In the genomic region with DNA sequence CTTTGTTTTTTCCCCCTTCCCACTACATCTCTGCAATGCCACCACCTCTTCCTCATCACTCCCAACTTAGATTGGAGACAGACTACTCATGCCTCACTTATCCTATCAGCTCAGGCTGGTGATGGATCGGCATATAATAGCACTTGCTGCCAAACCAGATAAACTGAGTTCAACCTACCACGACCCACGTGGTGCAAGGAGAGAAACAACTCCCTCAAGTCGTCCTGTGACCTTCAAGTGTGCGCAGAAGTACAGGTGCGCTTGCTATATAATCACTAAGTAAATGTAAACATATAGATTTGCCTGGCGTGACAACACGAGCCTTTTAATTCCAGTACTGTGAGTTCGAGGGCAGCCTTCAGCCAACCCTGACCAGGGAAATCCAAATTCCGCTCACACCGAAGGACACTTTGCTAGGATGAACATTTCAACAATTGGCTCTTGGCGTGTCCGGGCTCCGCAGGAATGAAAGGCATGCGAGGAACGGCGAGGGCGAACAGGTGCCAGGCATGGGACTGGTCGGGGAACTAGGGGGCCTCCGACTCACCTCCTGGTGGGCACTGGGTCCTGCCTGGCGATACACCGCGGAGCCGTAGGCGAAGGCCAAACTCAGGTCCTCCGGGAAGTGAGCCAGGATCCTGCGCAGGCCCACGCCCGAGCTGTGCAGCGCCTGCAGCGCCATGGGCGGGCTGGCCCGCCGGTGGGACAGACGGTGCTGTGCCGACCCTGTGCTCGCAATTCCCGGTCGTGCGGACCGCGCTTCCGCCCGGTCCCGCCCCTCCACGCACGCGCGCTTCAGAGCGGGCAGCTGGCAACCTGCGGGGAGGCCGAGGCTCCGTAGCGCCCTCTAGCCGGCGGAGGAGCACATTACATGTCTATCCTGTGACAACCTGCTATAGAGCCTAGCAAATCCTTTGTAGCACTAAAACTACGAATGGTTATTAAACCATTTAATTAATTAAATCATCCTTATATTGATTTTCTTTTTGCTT, we compare ENCODE assay signal across 8 mouse cellular contexts. TPM values are rescaled to one million over a fixed set of nuclear protein-coding genes. Genes with fewer than 3 reads are reported as not detected.
A peak's percentile ranks its signal among the peaks of the same experiment; 100 is the strongest.
DNase-seq lines count a peak whose midpoint lies in the region; ATAC-seq and TF ChIP-seq lines count a peak whose summit lies in the region.

Tamm41 (minus strand) TSS at position 774 of the 992 bp plus-strand sequence.

- peak within 1 kb of the TSS; percentile 76 for H3K9ac ChIP-seq in ES-Bruce4 (ENCODE audit: low read depth, poor library complexity, severe bottlenecking)
- H3K9ac ChIP-seq in forebrain, embryonic 12.5 days, result peak within 1 kb of the TSS; percentile 91
- peak within 1 kb of the TSS; percentile 93 for H3K9ac ChIP-seq in heart, embryonic 16.5 days (ENCODE audit: low read length)
- H3K9ac ChIP-seq in liver, embryonic 15.5 days, result peak within 1 kb of the TSS; percentile 65
- peak within 1 kb of the TSS; percentile 79 for H3K9ac ChIP-seq in neural tube, embryonic 11.5 days (ENCODE audit: low read length)
- H3K9ac ChIP-seq in stomach, embryonic 16.5 days (ENCODE audit: low read length), result peak within 1 kb of the TSS; percentile 88

- under 1% methylated on average over 55 of the region's 57 CpGs for WGBS in forebrain, embryonic 12.5 days
- WGBS in heart, embryonic 16.5 days, result 2% methylated on average over 57 of the region's 57 CpGs
- WGBS in liver, embryonic 15.5 days (ENCODE audit: insufficient replicate concordance), result under 1% methylated on average over 57 of the region's 57 CpGs
- 2% methylated on average over 57 of the region's 57 CpGs for WGBS in neural tube, embryonic 11.5 days
- under 1% methylated on average over 57 of the region's 57 CpGs for WGBS in stomach, embryonic 16.5 days

- peak; percentile 76 for DNase-seq in c-Kit-positive CD71-positive TER-119-positive erythroid progenitor cells, embryonic 14.5 days (ENCODE audit: low spot score)
- peak; percentile 88 to 91 for DNase-seq in kidney, postnatal 25 days
- DNase-seq in neural tube, embryonic 11.5 days (ENCODE audit: low spot score), result peak; percentile 93

- no peaks in the 10 kb centered on the region for H3K9me3 ChIP-seq in ES-Bruce4 (replicated peaks; ENCODE audit: control insufficient read depth, insufficient read depth, low read length, poor library complexity, severe bottlenecking)
- no peaks in the 10 kb centered on the region for H3K9me3 ChIP-seq in forebrain, embryonic 12.5 days
- H3K9me3 ChIP-seq in heart, embryonic 16.5 days (replicated peaks; ENCODE audit: control insufficient read depth, low read length), result no peaks in the 10 kb centered on the region
- H3K9me3 ChIP-seq in liver, embryonic 15.5 days (replicated peaks), result no peaks in the 10 kb centered on the region
- no peaks in the 10 kb centered on the region for H3K9me3 ChIP-seq in neural tube, embryonic 11.5 days (ENCODE audit: control insufficient read depth, low read length)
- H3K9me3 ChIP-seq in stomach, embryonic 16.5 days (replicated peaks; ENCODE audit: control insufficient read depth, low read length), result no peaks in the 10 kb centered on the region

- peak within 1 kb of the TSS; percentile 98 for H3K4me3 ChIP-seq in ES-Bruce4 (ENCODE audit: low read depth, low read length)
- H3K4me3 ChIP-seq in forebrain, embryonic 12.5 days (replicated peaks), result peak within 1 kb of the TSS; percentile 95
- H3K4me3 ChIP-seq in heart, embryonic 16.5 days (ENCODE audit: low read length), result peak within 1 kb of the TSS; percentile 99
- H3K4me3 ChIP-seq in liver, embryonic 15.5 days (replicated peaks), result peak within 1 kb of the TSS; percentile 80
- peak within 1 kb of the TSS; percentile 76 for H3K4me3 ChIP-seq in neural tube, embryonic 11.5 days (ENCODE audit: low read depth, low read length)
- H3K4me3 ChIP-seq in stomach, embryonic 16.5 days (replicated peaks; ENCODE audit: low read length), result peak within 1 kb of the TSS; percentile 96

- peak; percentile 98 for ATAC-seq in forebrain, embryonic 12.5 days (ENCODE audit: low FRiP score)
- peak; percentile 93 for ATAC-seq in heart, embryonic 16.5 days (replicated peaks; ENCODE audit: extremely low read depth, insufficient read depth, low FRiP score)
- peak; percentile 89 for ATAC-seq in liver, embryonic 15.5 days (ENCODE audit: insufficient read depth)
- ATAC-seq in neural tube, embryonic 11.5 days (ENCODE audit: insufficient read depth, low FRiP score, low TSS enrichment), result peak; percentile 92
- ATAC-seq in stomach, embryonic 16.5 days (ENCODE audit: insufficient read depth, low FRiP score), result peak; percentile 92

- H3K27ac ChIP-seq in ES-Bruce4 (ENCODE audit: insufficient read depth, low read length), result no peak within 1 kb of the TSS
- H3K27ac ChIP-seq in forebrain, embryonic 12.5 days, result no peak within 1 kb of the TSS
- H3K27ac ChIP-seq in heart, embryonic 16.5 days (ENCODE audit: low read length), result peak within 1 kb of the TSS; percentile 48; the same call in 1 of the 2 replicates
- no peak within 1 kb of the TSS for H3K27ac ChIP-seq in liver, embryonic 15.5 days (replicated peaks)
- no peak within 1 kb of the TSS for H3K27ac ChIP-seq in neural tube, embryonic 11.5 days (ENCODE audit: low read depth, low read length)
- H3K27ac ChIP-seq in stomach, embryonic 16.5 days (ENCODE audit: low read length), result peak within 1 kb of the TSS; percentile 43; the same call in 1 of the 2 replicates

- peak within 1 kb of the TSS; percentile 79 for H3K4me2 ChIP-seq in forebrain, embryonic 12.5 days
- peak within 1 kb of the TSS; percentile 79 for H3K4me2 ChIP-seq in heart, embryonic 16.5 days (ENCODE audit: low read depth, low read length)
- peak within 1 kb of the TSS; percentile 81 for H3K4me2 ChIP-seq in liver, embryonic 15.5 days
- H3K4me2 ChIP-seq in neural tube, embryonic 11.5 days (ENCODE audit: low read depth), result peak within 1 kb of the TSS; percentile 74
- H3K4me2 ChIP-seq in stomach, embryonic 16.5 days (ENCODE audit: low read depth, low read length), result peak within 1 kb of the TSS; percentile 72

- TF ChIP-seq POLR2A in ES-Bruce4 (IDR thresholded peaks at IDR 0.05; ENCODE audit: insufficient read depth, low read length), result peak; percentile 87

- H3K4me1 ChIP-seq in ES-Bruce4 (ENCODE audit: control insufficient read depth, insufficient read depth, low read length), result no peaks in the 10 kb centered on the region
- H3K4me1 ChIP-seq in forebrain, embryonic 12.5 days, result peaks cover 15% of the 10 kb centered on the region
- peaks cover 7% of the 10 kb centered on the region for H3K4me1 ChIP-seq in heart, embryonic 16.5 days (ENCODE audit: control insufficient read depth, insufficient read depth, low read length)
- H3K4me1 ChIP-seq in liver, embryonic 15.5 days (replicated peaks), result peaks cover 18% of the 10 kb centered on the region
- peaks cover 3% of the 10 kb centered on the region; the same call in 1 of the 2 replicates for H3K4me1 ChIP-seq in neural tube, embryonic 11.5 days (ENCODE audit: control insufficient read depth, insufficient read depth, low read length)
- H3K4me1 ChIP-seq in stomach, embryonic 16.5 days (ENCODE audit: control insufficient read depth, insufficient read depth, low read length), result peaks cover 8% of the 10 kb centered on the region

- peak; percentile 92 for TF ChIP-seq CTCF in ES-Bruce4 (IDR thresholded peaks at IDR 0.05; ENCODE audit: low read depth, low read length)

- no peaks in the 10 kb centered on the region for H3K27me3 ChIP-seq in ES-Bruce4 (ENCODE audit: control insufficient read depth, insufficient read depth, low read length, poor library complexity, severe bottlenecking)
- no peaks in the 10 kb centered on the region for H3K27me3 ChIP-seq in forebrain, embryonic 12.5 days
- no peaks in the 10 kb centered on the region for H3K27me3 ChIP-seq in heart, embryonic 16.5 days (ENCODE audit: control insufficient read depth, insufficient read depth, low read length)
- no peaks in the 10 kb centered on the region for H3K27me3 ChIP-seq in liver, embryonic 15.5 days
- H3K27me3 ChIP-seq in neural tube, embryonic 11.5 days (ENCODE audit: control insufficient read depth, insufficient read depth, low read length), result no peaks in the 10 kb centered on the region
- H3K27me3 ChIP-seq in stomach, embryonic 16.5 days (ENCODE audit: control insufficient read depth, insufficient read depth, low read length), result no peaks in the 10 kb centered on the region

- peaks cover 18% of the 10 kb centered on the region for H3K36me3 ChIP-seq in ES-Bruce4 (ENCODE audit: control insufficient read depth, insufficient read depth, low read length, poor library complexity, severe bottlenecking)
- H3K36me3 ChIP-seq in forebrain, embryonic 12.5 days (replicated peaks), result peaks cover 23% of the 10 kb centered on the region
- H3K36me3 ChIP-seq in heart, embryonic 16.5 days (ENCODE audit: control insufficient read depth, insufficient read depth), result peaks cover 10% of the 10 kb centered on the region
- H3K36me3 ChIP-seq in liver, embryonic 15.5 days (replicated peaks), result peaks cover 19% of the 10 kb centered on the region
- H3K36me3 ChIP-seq in neural tube, embryonic 11.5 days (ENCODE audit: control insufficient read depth, insufficient read depth, low read length), result no peaks in the 10 kb centered on the region; the same call in 1 of the 2 replicates
- no peaks in the 10 kb centered on the region for H3K36me3 ChIP-seq in stomach, embryonic 16.5 days (ENCODE audit: control insufficient read depth, insufficient read depth, low read length)

- TF ChIP-seq EP300 in ES-Bruce4 (IDR thresholded peaks at IDR 0.05; ENCODE audit: insufficient read depth, low read depth, low read length), result no peak

RNA-seq across cellular contexts. Expression of gene Tamm41, which starts in this region (rescaled TPM):
- 58.2 and 60.3 TPM in 2 replicates for polyA plus RNA-seq in ES-Bruce4 (2011; ENCODE audit: insufficient read depth, insufficient read length, low read depth, missing spikeins)
- polyA plus RNA-seq in forebrain, embryonic 12.5 days (2016; fragmentation: Nextera tagmentation; extraction: Ambion mirVana), result 68.5 and 71.0 TPM in 2 replicates
- polyA plus RNA-seq in heart, embryonic 16.5 days (2015; fragmentation: Nextera tagmentation; extraction: Ambion mirVana), result 33.2 and 36.5 TPM in 2 replicates
- polyA plus RNA-seq in liver, embryonic 15.5 days (2015; fragmentation: Nextera tagmentation; extraction: Ambion mirVana), result 21.3 and 23.7 TPM in 2 replicates
- 68.6 and 72.8 TPM in 2 replicates for polyA plus RNA-seq in neural tube, embryonic 11.5 days (2014; fragmentation: Nextera tagmentation; extraction: Ambion mirVana)
- polyA plus RNA-seq in stomach, embryonic 16.5 days (2015; fragmentation: Nextera tagmentation; extraction: Ambion mirVana), result 43.0 and 49.1 TPM in 2 replicates

Comparison
In these comparisons a context has a peak if more than half of its experiments do, and no peak if none do; other contexts are left out.
1. H3K27ac ChIP-seq: peak in heart, embryonic 16.5 days (single experiment) and stomach, embryonic 16.5 days (single experiment); none in ES-Bruce4 (single experiment), forebrain, embryonic 12.5 days (single experiment), liver, embryonic 15.5 days (single experiment) and neural tube, embryonic 11.5 days (single experiment).
2. Peak in every context shown above with its lines, with median percentiles within 50 percentile points of each other: H3K4me3 ChIP-seq, H3K9ac ChIP-seq, DNase-seq, ATAC-seq and H3K4me2 ChIP-seq.